Mouse (Mus musculus) E14TG2a.4 (cell line): ENCODE results near the gene Lipo4.

Source experiments
- CTCF ChIP-seq: conservative IDR thresholded peaks from 2 replicates; pipeline ENCODE4 v1.5.1; 2014; ENCODE audit warnings: low read length
- POU5F1 ChIP-seq: IDR thresholded peaks from 2 replicates; pipeline ENCODE4 v1.6.1; 2014; ENCODE audit warnings: low read length, borderline replicate concordance

GRCm38 (mm10) chr19:33517680-33518079 lies at the start of gene Lipo4:
- TF ChIP-seq CTCF (no peak), POU5F1 (no peak)
